Mouse (Mus musculus) heart, postnatal 0 days (tissue): ENCODE results near the gene Dnase1l3. TPM values are rescaled to one million over a fixed set of nuclear protein-coding genes. Genes with fewer than 3 reads are reported as not detected.

Experiments
- ATAC-seq: fragments of 200-750 bp; cut with Nextera tagmentation; 2 replicates; pipeline ENCODE4 v1.8.0; 2017; ENCODE audit warnings: low read depth, moderate number of reproducible peaks, moderate library complexity; ENCODE audit not compliant: insufficient read depth
- DNase-seq: peaks from one replicate; pipeline ENCODE4 v3.0.0-alpha.2; 2016; ENCODE audit warnings: low spot score
- H3K27ac ChIP-seq: fragments of 300-500 bp; sonication (generic); 2 replicates; pipeline ENCODE4 v1.5.1; 2014; ENCODE audit warnings: low read depth, mild to moderate bottlenecking
- H3K27me3 ChIP-seq: fragments of 300-500 bp; sonication (generic); 2 replicates; pipeline ENCODE4 v1.6.1; 2014; ENCODE audit warnings: low read length, mixed read lengths; ENCODE audit not compliant: control insufficient read depth, insufficient read depth
- H3K36me3 ChIP-seq: fragments of 300-500 bp; sonication (generic); replicated peaks from 2 replicates; pipeline ENCODE4 v1.6.1; 2014; ENCODE audit warnings: low read length, mixed read lengths; ENCODE audit not compliant: control insufficient read depth, insufficient read depth
- H3K4me1 ChIP-seq: fragments of 300-500 bp; sonication (generic); 2 replicates; pipeline ENCODE4 v1.6.1; 2014; ENCODE audit warnings: antibody characterized with exemption; ENCODE audit not compliant: control insufficient read depth, insufficient read depth
- H3K4me2 ChIP-seq: fragments of 300-500 bp; sonication (generic); 2 replicates; pipeline ENCODE4 v1.6.1; 2014; ENCODE audit warnings: low read depth, mild to moderate bottlenecking, low read length, moderate library complexity
- H3K4me3 ChIP-seq: fragments of 300-500 bp; sonication (generic); 2 replicates; pipeline ENCODE4 v1.5.1; 2014; ENCODE audit warnings: low read depth, low read length
- H3K9ac ChIP-seq: fragments of 300-500 bp; sonication (generic); replicated peaks from 2 replicates; pipeline ENCODE4 v1.6.1; 2014; ENCODE audit warnings: low read depth, low read length, mixed read lengths
- H3K9me3 ChIP-seq: fragments of 300-500 bp; sonication (generic); replicated peaks from 2 replicates; pipeline ENCODE4 v1.6.1; 2016; ENCODE audit warnings: low read length; ENCODE audit not compliant: control insufficient read depth
- CTCF ChIP-seq: IDR thresholded peaks from 2 replicates; pipeline ENCODE4 v1.5.1; 2016; ENCODE audit warnings: antibody characterized with exemption, control low read depth, low read depth
- EP300 ChIP-seq: IDR thresholded peaks from 2 replicates; pipeline ENCODE4 v1.6.1; 2016; ENCODE audit warnings: antibody characterized with exemption, low read depth
- WGBS: fragments of 180-500 bp; shearing (Covaris S2); extraction: QIAGEN DNeasy Blood & Tissue Kit; methylation state at CpG from one replicate; pipeline ENCODE4 v1.1.7; 2014; 5-methylcytosine and 5-hydroxymethylcytosine counted together
- polyA plus RNA-seq: library from polyadenylated mRNA; unstranded; fragments of >200 nt; fragmentation: Nextera tagmentation; extraction: Ambion mirVana; gene quantifications from 2 replicates; pipeline ENCODE4 v1.2.1, GENCODE M21; 2015
- total RNA-seq: library from RNA; depleted of rRNA; stranded (reverse); fragments of >200 nt; gene quantifications from 2 replicates; pipeline ENCODE4 v1.2.3, GENCODE M21; 2014; ENCODE audit warnings: low replicate concordance

The Dnase1l3 gene
- total and polyA plus RNA-seq, 2 experiments from 2014 or later: 0.03 TPM; not detected in 1

GRCm38 (mm10) chr14:8003727-8004670, 9.6 kb upstream of the Dnase1l3 start:
- WGBS: 49% methylated on average over 18 of the region's 18 CpGs
- H3K9me3 ChIP-seq: no peaks in the 10 kb centered on the region
- peak overlapping the region; percentile 61 for H3K4me3 ChIP-seq
- peaks cover 11% of the 10 kb centered on the region; the same call in 1 of the 2 replicates for H3K4me1 ChIP-seq
- ATAC-seq (no peak), DNase-seq (no peak)
- H3K27me3 ChIP-seq: peaks cover 24% of the 10 kb centered on the region
- H3K36me3 ChIP-seq: no peaks in the 10 kb centered on the region
- H3K27ac ChIP-seq: no peak overlapping the region
- H3K9ac ChIP-seq: 0 out of 2 replicates have a peak overlapping the region, but pooled peaks have one; percentile 59
- TF ChIP-seq EP300 (no peak), CTCF (no peak)
- H3K4me2 ChIP-seq: peak overlapping the region; percentile 95

- DNase-seq (peak; percentile 30), ATAC-seq (peak; percentile 34; the same call in 1 of the 2 replicates)
- 2% methylated on average over 23 of the region's 23 CpGs for WGBS
- peak overlapping the region; percentile 59 for H3K9ac ChIP-seq
- H3K4me2 ChIP-seq: peak overlapping the region; percentile 95
- H3K4me3 ChIP-seq: peak overlapping the region; percentile 61
- TF ChIP-seq CTCF (no peak), EP300 (no peak)
- H3K9me3 ChIP-seq: no peaks in the 10 kb centered on the region
- peaks cover 11% of the 10 kb centered on the region; the same call in 1 of the 2 replicates for H3K4me1 ChIP-seq
- peaks cover 24% of the 10 kb centered on the region for H3K27me3 ChIP-seq
- H3K36me3 ChIP-seq: no peaks in the 10 kb centered on the region
- H3K27ac ChIP-seq: no peak overlapping the region
Measured at GRCm38 (mm10) chr14:8003093-8003670, 8.8 kb upstream of the Dnase1l3 start.

- H3K27ac ChIP-seq: no peak within 1 kb of the TSS
- WGBS: 2% methylated on average over 37 of the region's 38 CpGs
- H3K9ac ChIP-seq: peak within 1 kb of the TSS; percentile 59
- H3K4me1 ChIP-seq: peaks cover 11% of the 10 kb centered on the region; the same call in 1 of the 2 replicates
- H3K4me2 ChIP-seq: peak within 1 kb of the TSS; percentile 95
- ATAC-seq (peak; percentile 89), DNase-seq (peak; percentile 66)
- TF ChIP-seq EP300: no peak
- no peak for TF ChIP-seq CTCF
- no peaks in the 10 kb centered on the region for H3K36me3 ChIP-seq
- H3K27me3 ChIP-seq: peaks cover 24% of the 10 kb centered on the region
- no peaks in the 10 kb centered on the region for H3K9me3 ChIP-seq
- H3K4me3 ChIP-seq: peak within 1 kb of the TSS; percentile 61
Measured at GRCm38 (mm10) chr14:8002432-8003092, 8.2 kb upstream of the Dnase1l3 start, which contains the start of gene Abhd6. TSS of gene Abhd6 (plus strand) at chr14:8002902.

- TF ChIP-seq CTCF: no peak
- TF ChIP-seq EP300: no peak
- Histone ChIP-seq H3K9me3 (no peaks in the 10 kb centered on the region), H3K4me2 (no peak overlapping the region), H3K9ac (no peak overlapping the region), H3K36me3 (no peaks in the 10 kb centered on the region), H3K27ac (no peak overlapping the region), H3K4me1 (peaks cover 11% of the 10 kb centered on the region; the same call in 1 of the 2 replicates), H3K4me3 (no peak overlapping the region), H3K27me3 (peaks cover 24% of the 10 kb centered on the region)
- WGBS: 27% methylated on average over 17 of the region's 17 CpGs
- no peak for DNase-seq
- ATAC-seq: no peak
Measured at GRCm38 (mm10) chr14:8000831-8001685, 6.7 kb upstream of the Dnase1l3 start.
